Mouse (Mus musculus): ENCODE measurements around the gene Ly6g6e. TPM values are rescaled to one million over a fixed set of nuclear protein-coding genes. Genes with fewer than 3 reads are reported as not detected.

The Ly6g6e gene
- polyA plus RNA-seq, 1 experiment from 2014 or later: 2.3 TPM

GRCm38 (mm10) chr17:35052271-35052798, 24.4 kb upstream of the Ly6g6e start:
- Histone ChIP-seq H3K4me3 (peak overlapping the region; percentile 48), H3K9me3 (replicated peaks) (no peaks in the 10 kb centered on the region), H3K4me2 (peak overlapping the region; percentile 72), H3K27ac (peak overlapping the region; percentile 93), H3K4me1 (peaks cover 40% of the 10 kb centered on the region), H3K36me3 (ENCODE audit: poor library complexity, severe bottlenecking) (peaks cover 41% of the 10 kb centered on the region), H3K9ac (peak overlapping the region; percentile 80), H3K27me3 (no peaks in the 10 kb centered on the region)
- no peak for ATAC-seq
- WGBS: 73% methylated on average over 11 of the region's 12 CpGs

- peaks cover 36% of the 10 kb centered on the region for H3K4me1 ChIP-seq
- H3K4me3 ChIP-seq: no peak overlapping the region
- H3K36me3 ChIP-seq (ENCODE audit: poor library complexity, severe bottlenecking): peaks cover 54% of the 10 kb centered on the region
- 90% methylated on average over 7 of the region's 7 CpGs for WGBS
- H3K9me3 ChIP-seq (replicated peaks): no peaks in the 10 kb centered on the region
- no peak overlapping the region for H3K4me2 ChIP-seq
- H3K27me3 ChIP-seq: no peaks in the 10 kb centered on the region
- ATAC-seq: no peak
- H3K9ac ChIP-seq: no peak overlapping the region
- no peak overlapping the region for H3K27ac ChIP-seq
These were observed 20.8 kb upstream of the Ly6g6e start for GRCm38 (mm10) chr17:35055691-35056495.

- Histone ChIP-seq H3K9ac (no peak overlapping the region), H3K27ac (no peak overlapping the region), H3K4me3 (no peak overlapping the region), H3K9me3 (replicated peaks) (no peaks in the 10 kb centered on the region), H3K4me2 (no peak overlapping the region), H3K36me3 (ENCODE audit: poor library complexity, severe bottlenecking) (peaks cover 64% of the 10 kb centered on the region), H3K4me1 (peaks cover 34% of the 10 kb centered on the region), H3K27me3 (no peaks in the 10 kb centered on the region)
- no peak for ATAC-seq
- 85% methylated on average over 3 of the region's 3 CpGs for WGBS
These were observed 19.6 kb upstream of the Ly6g6e start for GRCm38 (mm10) chr17:35057090-35057489.

- Histone ChIP-seq H3K9me3 (replicated peaks) (no peaks in the 10 kb centered on the region), H3K4me1 (peaks cover 30% of the 10 kb centered on the region), H3K9ac (no peak overlapping the region), H3K27me3 (peaks cover 3% of the 10 kb centered on the region; the same call in 1 of the 2 replicates), H3K36me3 (ENCODE audit: poor library complexity, severe bottlenecking) (peaks cover 65% of the 10 kb centered on the region), H3K4me3 (peak overlapping the region; percentile 79), H3K27ac (peak overlapping the region; percentile 94; the same call in 1 of the 2 replicates), H3K4me2 (peak overlapping the region; percentile 91)
- 0 out of 2 replicates have a peak, but pooled peaks have one; percentile 0 for ATAC-seq
- WGBS: 78% methylated on average over 9 of the region's 9 CpGs
These were observed 18.4 kb upstream of the Ly6g6e start for GRCm38 (mm10) chr17:35058316-35058715.

GRCm38 (mm10) chr17:35058911-35059892, 17.5 kb upstream of the Ly6g6e start, which contains the start of gene Ddah2:
Gene Ddah2 (plus strand): TSS chr17:35059035.
- Histone ChIP-seq H3K4me2 (peak within 1 kb of the TSS; percentile 91), H3K9ac (peak within 1 kb of the TSS; percentile 90), H3K4me3 (peak within 1 kb of the TSS; percentile 79), H3K4me1 (peaks cover 32% of the 10 kb centered on the region), H3K27me3 (peaks cover 12% of the 10 kb centered on the region), H3K36me3 (ENCODE audit: poor library complexity, severe bottlenecking) (peaks cover 59% of the 10 kb centered on the region), H3K9me3 (replicated peaks) (no peaks in the 10 kb centered on the region), H3K27ac (peak within 1 kb of the TSS; percentile 94)
- ATAC-seq: peak; percentile 92
- WGBS: under 1% methylated on average over 57 of the region's 57 CpGs

GRCm38 (mm10) chr17:35060071-35060470, 16.6 kb upstream of the Ly6g6e start:
- Histone ChIP-seq H3K9ac (peak overlapping the region; percentile 90), H3K4me3 (peak overlapping the region; percentile 79), H3K4me2 (peak overlapping the region; percentile 91), H3K27ac (peak overlapping the region; percentile 94; the same call in 1 of the 2 replicates), H3K9me3 (replicated peaks) (no peaks in the 10 kb centered on the region), H3K4me1 (peaks cover 40% of the 10 kb centered on the region), H3K36me3 (ENCODE audit: poor library complexity, severe bottlenecking) (peaks cover 53% of the 10 kb centered on the region), H3K27me3 (peaks cover 21% of the 10 kb centered on the region)
- ATAC-seq: 0 out of 2 replicates have a peak, but pooled peaks have one; percentile 1
- 23% methylated on average over 14 of the region's 14 CpGs for WGBS

GRCm38 (mm10) chr17:35060737-35061297, 15.9 kb upstream of the Ly6g6e start:
- Histone ChIP-seq H3K4me1 (peaks cover 47% of the 10 kb centered on the region), H3K4me3 (peak overlapping the region; percentile 79), H3K27me3 (peaks cover 28% of the 10 kb centered on the region), H3K27ac (no peak overlapping the region), H3K36me3 (ENCODE audit: poor library complexity, severe bottlenecking) (peaks cover 47% of the 10 kb centered on the region), H3K4me2 (peak overlapping the region; percentile 91), H3K9ac (peak overlapping the region; percentile 90), H3K9me3 (replicated peaks) (no peaks in the 10 kb centered on the region)
- WGBS: 60% methylated on average over 22 of the region's 22 CpGs
- no peak for ATAC-seq

- Histone ChIP-seq H3K9ac (peak overlapping the region; percentile 43), H3K4me1 (peaks cover 47% of the 10 kb centered on the region), H3K4me3 (peak overlapping the region; percentile 79; the same call in 1 of the 2 replicates), H3K27ac (no peak overlapping the region), H3K27me3 (peaks cover 33% of the 10 kb centered on the region), H3K9me3 (replicated peaks) (no peaks in the 10 kb centered on the region), H3K36me3 (ENCODE audit: poor library complexity, severe bottlenecking) (peaks cover 42% of the 10 kb centered on the region), H3K4me2 (peak overlapping the region; percentile 91; the same call in 1 of the 2 replicates)
- WGBS: 78% methylated on average over 8 of the region's 8 CpGs
- ATAC-seq: no peak
These were observed 15.4 kb upstream of the Ly6g6e start for GRCm38 (mm10) chr17:35061299-35061698.

GRCm38 (mm10) chr17:35063466-35063865, 13.2 kb upstream of the Ly6g6e start:
- Histone ChIP-seq H3K4me3 (no peak overlapping the region), H3K27ac (no peak overlapping the region), H3K4me1 (peaks cover 44% of the 10 kb centered on the region), H3K4me2 (no peak overlapping the region), H3K27me3 (peaks cover 49% of the 10 kb centered on the region), H3K9ac (no peak overlapping the region), H3K36me3 (ENCODE audit: poor library complexity, severe bottlenecking) (peaks cover 32% of the 10 kb centered on the region), H3K9me3 (replicated peaks) (no peaks in the 10 kb centered on the region)
- WGBS: 89% methylated on average over 3 of the region's 3 CpGs
- ATAC-seq: no peak

- Histone ChIP-seq H3K36me3 (ENCODE audit: poor library complexity, severe bottlenecking) (peaks cover 32% of the 10 kb centered on the region), H3K9me3 (replicated peaks) (no peaks in the 10 kb centered on the region), H3K4me3 (peak overlapping the region; percentile 25; the same call in 1 of the 2 replicates), H3K27me3 (peaks cover 49% of the 10 kb centered on the region), H3K27ac (no peak overlapping the region), H3K9ac (peak overlapping the region; percentile 8; the same call in 1 of the 2 replicates), H3K4me1 (peaks cover 40% of the 10 kb centered on the region), H3K4me2 (peak overlapping the region; percentile 57)
- no peak for ATAC-seq
- WGBS: 34% methylated on average over 10 of the region's 10 CpGs
These were observed 12.3 kb upstream of the Ly6g6e start for GRCm38 (mm10) chr17:35064378-35064877.
